Mouse (Mus musculus): ENCODE data around the gene Mon1a.

GRCm38 (mm10) chr9:107858343-107858742, 29.6 kb upstream of the Mon1a start:
- no peak for TF ChIP-seq POLR2A (IDR thresholded peaks at IDR 0.05; ENCODE audit: borderline replicate concordance, extremely low read depth, insufficient read depth, insufficient read length, poor library complexity, severe bottlenecking)
- no peak for TF ChIP-seq CTCF (IDR thresholded peaks at IDR 0.05; ENCODE audit: borderline replicate concordance, extremely low read depth, insufficient read depth, insufficient read length)
